Mouse (Mus musculus): ENCODE measurements at regions not wholly inside any gene's neighbourhood (a gene's known extent, or its start where the extent isn't known, plus 50 kb on each side); places are given as distances from the start of the nearest gene placed in this dataset.

- Histone ChIP-seq H3K36me3 (no peaks in the 10 kb centered on the region), H3K27ac (peak overlapping the region; percentile 65), H3K9me3 (replicated peaks) (no peaks in the 10 kb centered on the region), H3K4me1 (peaks cover 46% of the 10 kb centered on the region), H3K4me3 (peak overlapping the region; percentile 17), H3K27me3 (ENCODE audit: low read depth, poor library complexity, severe bottlenecking) (peaks cover 24% of the 10 kb centered on the region; the same call in 1 of the 2 replicates)
- DNase-seq (ENCODE audit: low spot score): peak; percentile 56
- 6% methylated on average over 11 of the region's 11 CpGs for WGBS
Measured at GRCm38 (mm10) chr13:44209036-44209435, 424.5 kb downstream of the Cd83 start.

GRCm38 (mm10) chr13:44210123-44210522 lies 425.5 kb downstream of the Cd83 start:
- Histone ChIP-seq H3K27me3 (ENCODE audit: low read depth, poor library complexity, severe bottlenecking) (peaks cover 24% of the 10 kb centered on the region; the same call in 1 of the 2 replicates), H3K36me3 (no peaks in the 10 kb centered on the region), H3K27ac (peak overlapping the region; percentile 65), H3K4me3 (no peak overlapping the region), H3K9me3 (replicated peaks) (no peaks in the 10 kb centered on the region), H3K4me1 (peaks cover 51% of the 10 kb centered on the region)
- no peak for DNase-seq (ENCODE audit: low spot score)
- WGBS: 21% methylated on average over 6 of the region's 6 CpGs

GRCm38 (mm10) chr13:44212356-44212755 lies 427.8 kb downstream of the Cd83 start:
- Histone ChIP-seq H3K4me3 (no peak overlapping the region), H3K9me3 (replicated peaks) (no peaks in the 10 kb centered on the region), H3K27ac (no peak overlapping the region), H3K27me3 (ENCODE audit: low read depth, poor library complexity, severe bottlenecking) (peaks cover 24% of the 10 kb centered on the region; the same call in 1 of the 2 replicates), H3K4me1 (peaks cover 48% of the 10 kb centered on the region), H3K36me3 (no peaks in the 10 kb centered on the region)
- 68% methylated on average over 4 of the region's 4 CpGs for WGBS
- DNase-seq (ENCODE audit: low spot score): no peak

- Histone ChIP-seq H3K36me3 (no peaks in the 10 kb centered on the region), H3K27ac (peak overlapping the region; percentile 56), H3K4me3 (no peak overlapping the region), H3K27me3 (ENCODE audit: low read depth, poor library complexity, severe bottlenecking) (peaks cover 24% of the 10 kb centered on the region; the same call in 1 of the 2 replicates), H3K9me3 (replicated peaks) (no peaks in the 10 kb centered on the region), H3K4me1 (peaks cover 42% of the 10 kb centered on the region)
- WGBS: 60% methylated on average over 11 of the region's 11 CpGs
- DNase-seq (ENCODE audit: low spot score): no peak
Measured at GRCm38 (mm10) chr13:44212936-44213335, 428.4 kb downstream of the Cd83 start.

GRCm38 (mm10) chr13:44218266-44218665 lies 433.7 kb downstream of the Cd83 start:
- Histone ChIP-seq H3K27me3 (ENCODE audit: low read depth, poor library complexity, severe bottlenecking) (peaks cover 4% of the 10 kb centered on the region; the same call in 1 of the 2 replicates), H3K4me1 (peaks cover 39% of the 10 kb centered on the region)

GRCm38 (mm10) chr13:44221721-44222120 lies 437.1 kb downstream of the Cd83 start:
- peak overlapping the region; percentile 32; the same call in 1 of the 2 replicates for H3K27ac ChIP-seq
- no peaks in the 10 kb centered on the region for H3K9me3 ChIP-seq (replicated peaks)
- no peak for DNase-seq (ENCODE audit: low spot score)
- 29% methylated on average over 5 of the region's 5 CpGs for WGBS
- peaks cover 4% of the 10 kb centered on the region; the same call in 1 of the 2 replicates for H3K27me3 ChIP-seq (ENCODE audit: low read depth, poor library complexity, severe bottlenecking)
- no peak overlapping the region for H3K4me3 ChIP-seq
- H3K36me3 ChIP-seq: no peaks in the 10 kb centered on the region
- peaks cover 30% of the 10 kb centered on the region for H3K4me1 ChIP-seq

More at GRCm38 (mm10) chr13:44218266-44218665, 433.7 kb downstream of the Cd83 start:
- Histone ChIP-seq H3K27ac (peak overlapping the region; percentile 42; the same call in 1 of the 2 replicates), H3K36me3 (no peaks in the 10 kb centered on the region), H3K9me3 (replicated peaks) (no peaks in the 10 kb centered on the region), H3K4me3 (no peak overlapping the region)
- no peak for DNase-seq (ENCODE audit: low spot score)
- WGBS: 21% methylated on average over 8 of the region's 8 CpGs

- H3K36me3 ChIP-seq: no peaks in the 10 kb centered on the region
- H3K4me1 ChIP-seq: peaks cover 30% of the 10 kb centered on the region
- peaks cover 4% of the 10 kb centered on the region; the same call in 1 of the 2 replicates for H3K27me3 ChIP-seq (ENCODE audit: low read depth, poor library complexity, severe bottlenecking)
- DNase-seq (ENCODE audit: low spot score): no peak
- H3K27ac ChIP-seq: peak overlapping the region; percentile 32
- H3K4me3 ChIP-seq: no peak overlapping the region
- H3K9me3 ChIP-seq (replicated peaks): no peaks in the 10 kb centered on the region
Measured at GRCm38 (mm10) chr13:44222335-44222734, 437.8 kb downstream of the Cd83 start.

GRCm38 (mm10) chr13:44227706-44228459 lies 443.3 kb downstream of the Cd83 start:
- no peaks in the 10 kb centered on the region for H3K9me3 ChIP-seq (replicated peaks)
- no peaks in the 10 kb centered on the region for H3K36me3 ChIP-seq
- no peak overlapping the region for H3K4me3 ChIP-seq
- DNase-seq (ENCODE audit: low spot score): no peak
- H3K27me3 ChIP-seq (ENCODE audit: low read depth, poor library complexity, severe bottlenecking): no peaks in the 10 kb centered on the region
- WGBS: 81% methylated on average over 14 of the region's 14 CpGs
- H3K4me1 ChIP-seq: peaks cover 54% of the 10 kb centered on the region
- no peak overlapping the region for H3K27ac ChIP-seq

- H3K27me3 ChIP-seq (ENCODE audit: low read depth, poor library complexity, severe bottlenecking): no peaks in the 10 kb centered on the region
- no peaks in the 10 kb centered on the region for H3K9me3 ChIP-seq (replicated peaks)
- WGBS: 14% methylated on average over 16 of the region's 16 CpGs
- H3K27ac ChIP-seq: no peak overlapping the region
- H3K4me1 ChIP-seq: peaks cover 57% of the 10 kb centered on the region
- no peak for DNase-seq (ENCODE audit: low spot score)
- H3K4me3 ChIP-seq: no peak overlapping the region
- H3K36me3 ChIP-seq: no peaks in the 10 kb centered on the region
Measured at GRCm38 (mm10) chr13:44228540-44229135, 444.1 kb downstream of the Cd83 start.

GRCm38 (mm10) chr13:44229136-44229611 lies 444.6 kb downstream of the Cd83 start:
- Histone ChIP-seq H3K27me3 (ENCODE audit: low read depth, poor library complexity, severe bottlenecking) (no peaks in the 10 kb centered on the region), H3K4me3 (no peak overlapping the region), H3K36me3 (no peaks in the 10 kb centered on the region), H3K27ac (peak overlapping the region; percentile 22; the same call in 1 of the 2 replicates), H3K9me3 (replicated peaks) (no peaks in the 10 kb centered on the region), H3K4me1 (peaks cover 59% of the 10 kb centered on the region)
- DNase-seq (ENCODE audit: low spot score): no peak
- 5% methylated on average over 7 of the region's 7 CpGs for WGBS

- Histone ChIP-seq H3K36me3 (no peaks in the 10 kb centered on the region), H3K27me3 (ENCODE audit: low read depth, poor library complexity, severe bottlenecking) (no peaks in the 10 kb centered on the region), H3K27ac (peak overlapping the region; percentile 61), H3K4me1 (peaks cover 59% of the 10 kb centered on the region), H3K4me3 (no peak overlapping the region), H3K9me3 (replicated peaks) (no peaks in the 10 kb centered on the region)
- DNase-seq (ENCODE audit: low spot score): no peak
- 29% methylated on average over 4 of the region's 4 CpGs for WGBS
Measured at GRCm38 (mm10) chr13:44231403-44231802, 446.8 kb downstream of the Cd83 start.

- no peaks in the 10 kb centered on the region for H3K36me3 ChIP-seq
- peak overlapping the region; percentile 61 for H3K27ac ChIP-seq
- DNase-seq (ENCODE audit: low spot score): peak; percentile 50
- 33% methylated on average over 18 of the region's 18 CpGs for WGBS
- H3K9me3 ChIP-seq (replicated peaks): no peaks in the 10 kb centered on the region
- H3K27me3 ChIP-seq (ENCODE audit: low read depth, poor library complexity, severe bottlenecking): no peaks in the 10 kb centered on the region
- H3K4me3 ChIP-seq: no peak overlapping the region
- peaks cover 59% of the 10 kb centered on the region for H3K4me1 ChIP-seq
Measured at GRCm38 (mm10) chr13:44231868-44232715, 447.5 kb downstream of the Cd83 start.
